Mouse (Mus musculus): ENCODE results near the gene Usp6nl.

DNA sequence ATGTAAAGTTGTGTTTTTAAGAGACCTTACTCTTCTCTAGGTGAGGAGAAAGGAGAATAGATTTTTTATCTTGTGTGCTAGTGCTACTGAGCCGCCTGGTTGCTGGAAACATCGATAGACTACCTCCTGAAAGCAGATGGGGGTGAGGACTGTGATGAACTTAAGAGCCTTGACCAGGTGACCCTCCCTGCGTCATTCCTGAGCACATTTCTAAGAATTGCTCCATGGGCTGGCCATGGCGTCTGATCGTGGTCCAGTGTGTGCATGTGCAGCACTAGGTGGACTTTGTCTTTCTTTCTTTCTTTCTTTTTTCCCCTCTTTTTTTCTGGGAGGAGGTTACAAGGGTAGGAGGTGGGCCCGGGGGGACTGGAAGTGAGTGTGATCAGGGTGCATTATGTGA lies 11.5 kb downstream of the Usp6nl start:
- no peak for TF ChIP-seq CTCF (IDR thresholded peaks at IDR 0.05; ENCODE audit: insufficient read depth, low read depth, low read length)
- TF ChIP-seq POLR2A (IDR thresholded peaks at IDR 0.05; ENCODE audit: insufficient read depth, low read depth, low read length), result no peak
